Mouse (Mus musculus) MEL (cell line): ENCODE results near the gene Wasl. TPM values are rescaled to one million over a fixed set of nuclear protein-coding genes. Genes with fewer than 3 reads are reported as not detected.

Experiments
- DNase-seq: peaks from one replicate; pipeline ENCODE4 v3.0.0; 2011; ENCODE audit warnings: low read depth, low spot score
- H3K27ac ChIP-seq: 2 replicates; pipeline ENCODE4 v1.5.1; 2012; ENCODE audit warnings: low read depth, mild to moderate bottlenecking, control low read depth, low read length, moderate library complexity; ENCODE audit not compliant: control insufficient read depth
- H3K27me3 ChIP-seq, 2 experiments: fragments of 150-350 bp in 1 of 2; sonication (generic) in 1 of 2; 2 replicates each; pipeline ENCODE4 v1.6.1; 2012; ENCODE audit warnings: low read length in 2 of 2, mild to moderate bottlenecking in 2 of 2, improper control_type of control experiment in 1 of 2, moderate library complexity in 1 of 2; ENCODE audit not compliant: insufficient read depth in 2 of 2, control insufficient read depth in 1 of 2
- H3K36me3 ChIP-seq, 2 experiments: 2 replicates each; pipeline ENCODE4 v1.6.1; 2012 to 2014; ENCODE audit warnings: low read length in 2 of 2, improper control_type of control experiment in 1 of 2, inconsistent platforms in 1 of 2, mild to moderate bottlenecking in 1 of 2; ENCODE audit not compliant: insufficient read depth in 2 of 2, control insufficient read depth in 1 of 2
- H3K4me1 ChIP-seq, 2 experiments: fragments of 150-350 bp in 1 of 2; sonication (generic) in 1 of 2; 2 replicates each; pipeline ENCODE4 v1.6.1; 2012; ENCODE audit warnings: low read length in 2 of 2, improper control_type of control experiment in 1 of 2, mild to moderate bottlenecking in 1 of 2; ENCODE audit not compliant: insufficient read depth in 2 of 2, control insufficient read depth in 1 of 2
- H3K4me3 ChIP-seq, 2 experiments: fragments of 150-350 bp in 1 of 2; sonication (generic) in 1 of 2; 2 replicates each; pipeline ENCODE4 v1.5.1; 2012; ENCODE audit warnings: low read depth in 2 of 2, low read length in 2 of 2, mild to moderate bottlenecking in 2 of 2, moderate library complexity in 2 of 2, control low read depth in 1 of 2, improper control_type of control experiment in 1 of 2; ENCODE audit not compliant: control insufficient read depth in 1 of 2, insufficient read depth in 1 of 2
- H3K79me2 ChIP-seq: 2 replicates; pipeline ENCODE4 v1.6.1; 2012; ENCODE audit warnings: mild to moderate bottlenecking, low read length, moderate library complexity; ENCODE audit not compliant: control insufficient read depth, poor library complexity, insufficient read depth
- H3K9ac ChIP-seq: 2 replicates; pipeline ENCODE4 v1.6.1; 2012; ENCODE audit warnings: low read depth, mild to moderate bottlenecking, control low read depth, low read length, moderate library complexity; ENCODE audit not compliant: control insufficient read depth, poor library complexity, severe bottlenecking
- H3K9me3 ChIP-seq: fragments of 150-350 bp; sonication (generic); replicated peaks from 2 replicates; pipeline ENCODE4 v1.6.1; 2012; ENCODE audit warnings: mild to moderate bottlenecking, low read length, improper control_type of control experiment, moderate library complexity; ENCODE audit not compliant: insufficient read depth
- CHD2 ChIP-seq: IDR thresholded peaks from 2 replicates; pipeline ENCODE4 v1.6.1; 2011; ENCODE audit warnings: low read length, improper control_type of control experiment
- EP300 ChIP-seq, 2 experiments: IDR thresholded peaks; 2 replicates each; pipeline ENCODE4 v1.6.1; 2011; ENCODE audit warnings: improper control_type of control experiment in 2 of 2, low read length in 2 of 2, low read depth in 1 of 2, mild to moderate bottlenecking in 1 of 2
- GATA1 ChIP-seq: IDR thresholded peaks from 2 replicates; pipeline ENCODE4 v1.6.1; 2011; ENCODE audit warnings: low read depth, low read length, improper control_type of control experiment
- MAFK ChIP-seq: IDR thresholded peaks from 2 replicates; pipeline ENCODE4 v1.6.1; 2011; ENCODE audit warnings: low read depth, mild to moderate bottlenecking, low read length, improper control_type of control experiment, borderline replicate concordance
- MAX ChIP-seq: IDR thresholded peaks from 2 replicates; pipeline ENCODE4 v1.6.1; 2011; ENCODE audit warnings: low read length, improper control_type of control experiment
- MAZ ChIP-seq: IDR thresholded peaks from 2 replicates; pipeline ENCODE4 v1.6.1; 2012; ENCODE audit warnings: low read depth, mild to moderate bottlenecking, inconsistent platforms, low read length, improper control_type of control experiment
- NRF1 ChIP-seq: IDR thresholded peaks from 2 replicates; pipeline ENCODE4 v1.6.1; 2014; ENCODE audit warnings: low read depth, mild to moderate bottlenecking, inconsistent platforms, low read length, improper control_type of control experiment, moderate library complexity; ENCODE audit not compliant: poor library complexity, insufficient read depth, severe bottlenecking
- POLR2A ChIP-seq, 2 experiments: IDR thresholded peaks; 2 replicates each; pipeline ENCODE4 v1.6.1; 2011 to 2012; ENCODE audit warnings: low read length in 2 of 2, mild to moderate bottlenecking in 2 of 2, control low read depth in 1 of 2, improper control_type of control experiment in 1 of 2, low read depth in 1 of 2, moderate library complexity in 1 of 2; ENCODE audit not compliant: control insufficient read depth in 1 of 2, insufficient read depth in 1 of 2, poor library complexity in 1 of 2
- POLR2AphosphoS2 ChIP-seq: IDR thresholded peaks from 2 replicates; pipeline ENCODE4 v1.6.1; 2011; ENCODE audit warnings: low read length, improper control_type of control experiment
- POLR2AphosphoS5 ChIP-seq: IDR thresholded peaks from 2 replicates; pipeline ENCODE4 v1.6.1; 2012; ENCODE audit warnings: low read depth, borderline replicate concordance, mild to moderate bottlenecking, inconsistent platforms, low read length, moderate library complexity, mixed read lengths
- RCOR1 ChIP-seq: IDR thresholded peaks from 2 replicates; pipeline ENCODE4 v1.6.1; 2012; ENCODE audit warnings: low read depth, mild to moderate bottlenecking, inconsistent platforms, low read length, improper control_type of control experiment
- TBP ChIP-seq: IDR thresholded peaks from 2 replicates; pipeline ENCODE4 v1.8.0; 2011; ENCODE audit warnings: low read depth, low read length, improper control_type of control experiment
- USF1 ChIP-seq: IDR thresholded peaks from 2 replicates; pipeline ENCODE4 v1.6.1; 2014; ENCODE audit warnings: low read depth, mild to moderate bottlenecking, inconsistent platforms, low read length, improper control_type of control experiment, moderate library complexity
- USF2 ChIP-seq, 2 experiments: IDR thresholded peaks; 2 replicates each; pipeline ENCODE4 v1.6.1; 2011 to 2012; ENCODE audit warnings: improper control_type of control experiment in 2 of 2, low read length in 2 of 2, borderline replicate concordance in 1 of 2, inconsistent platforms in 1 of 2, low read depth in 1 of 2, mild to moderate bottlenecking in 1 of 2; ENCODE audit not compliant: insufficient read depth in 1 of 2
- ZC3H11A ChIP-seq: IDR thresholded peaks from 2 replicates; pipeline ENCODE4 v1.6.1; 2012; ENCODE audit warnings: low read depth, mild to moderate bottlenecking, inconsistent platforms, low read length, improper control_type of control experiment
- ZKSCAN1 ChIP-seq: IDR thresholded peaks from 2 replicates; pipeline ENCODE4 v1.6.1; 2012; ENCODE audit warnings: low read depth, mild to moderate bottlenecking, inconsistent platforms, low read length, improper control_type of control experiment, moderate library complexity
- ZMIZ1 ChIP-seq: IDR thresholded peaks from 2 replicates; pipeline ENCODE4 v1.6.1; 2012; ENCODE audit warnings: low read depth, mild to moderate bottlenecking, inconsistent platforms, low read length, improper control_type of control experiment, moderate library complexity
- polyA plus RNA-seq, 2 experiments: library from polyadenylated mRNA; stranded (reverse) in 1 of 2; unstranded in 1 of 2; fragments of >175 nt in 1 of 2; fragments of >200 nt in 1 of 2; gene quantifications; 2 replicates each; pipeline versions ENCODE4 v1.2.1 to v1.2.4; 2012; ENCODE audit warnings: low replicate concordance in 2 of 2, low read depth in 1 of 2; ENCODE audit not compliant: insufficient read length in 2 of 2, insufficient read depth in 1 of 2, missing spikeins in 1 of 2
- total RNA-seq: library from RNA; depleted of rRNA; stranded (reverse); fragments of 300-350 nt; gene quantifications from 2 replicates; pipeline ENCODE4 v1.2.3, GENCODE M21; 2012

Gene Wasl
- total and polyA plus RNA-seq, 3 experiments = 4.3 to 33.3 (median 9.5) TPM

DNA sequence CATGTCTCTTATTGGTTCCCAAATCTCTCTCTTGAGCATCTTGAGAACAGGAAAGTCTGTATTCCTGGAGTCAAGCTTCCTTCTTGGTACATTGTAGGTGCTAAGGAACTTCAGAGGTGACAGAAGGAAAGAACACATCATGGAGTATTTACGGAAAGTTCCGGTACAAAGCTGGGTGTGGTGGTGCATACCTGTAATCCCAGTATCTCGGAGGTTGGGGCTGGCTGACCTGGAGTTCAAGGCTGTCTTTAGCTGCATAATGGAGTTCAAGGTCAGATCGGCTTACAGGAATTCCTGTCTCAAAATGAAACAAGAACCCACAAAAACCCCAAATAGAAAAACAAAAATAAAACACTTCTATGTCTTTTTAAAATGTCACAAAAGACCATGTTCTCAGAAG lies 31.3 kb upstream of the Wasl start:
- H3K27me3 ChIP-seq = no peaks in the 10 kb centered on the region; a peak in 2 of 4 replicates
- TF ChIP-seq TBP (no peak), MAFK (no peak), ZC3H11A (no peak), MAX (no peak), POLR2AphosphoS5 (no peak)
- H3K79me2 ChIP-seq = no peaks in the 10 kb centered on the region
- no peak overlapping the region for H3K4me3 ChIP-seq
- no peaks in the 10 kb centered on the region for H3K36me3 ChIP-seq
- H3K4me1 ChIP-seq = no peaks in the 10 kb centered on the region
- H3K9me3 ChIP-seq = no peaks in the 10 kb centered on the region
- no peak overlapping the region for H3K27ac ChIP-seq
- no peak overlapping the region for H3K9ac ChIP-seq
- no peak for DNase-seq

DNA sequence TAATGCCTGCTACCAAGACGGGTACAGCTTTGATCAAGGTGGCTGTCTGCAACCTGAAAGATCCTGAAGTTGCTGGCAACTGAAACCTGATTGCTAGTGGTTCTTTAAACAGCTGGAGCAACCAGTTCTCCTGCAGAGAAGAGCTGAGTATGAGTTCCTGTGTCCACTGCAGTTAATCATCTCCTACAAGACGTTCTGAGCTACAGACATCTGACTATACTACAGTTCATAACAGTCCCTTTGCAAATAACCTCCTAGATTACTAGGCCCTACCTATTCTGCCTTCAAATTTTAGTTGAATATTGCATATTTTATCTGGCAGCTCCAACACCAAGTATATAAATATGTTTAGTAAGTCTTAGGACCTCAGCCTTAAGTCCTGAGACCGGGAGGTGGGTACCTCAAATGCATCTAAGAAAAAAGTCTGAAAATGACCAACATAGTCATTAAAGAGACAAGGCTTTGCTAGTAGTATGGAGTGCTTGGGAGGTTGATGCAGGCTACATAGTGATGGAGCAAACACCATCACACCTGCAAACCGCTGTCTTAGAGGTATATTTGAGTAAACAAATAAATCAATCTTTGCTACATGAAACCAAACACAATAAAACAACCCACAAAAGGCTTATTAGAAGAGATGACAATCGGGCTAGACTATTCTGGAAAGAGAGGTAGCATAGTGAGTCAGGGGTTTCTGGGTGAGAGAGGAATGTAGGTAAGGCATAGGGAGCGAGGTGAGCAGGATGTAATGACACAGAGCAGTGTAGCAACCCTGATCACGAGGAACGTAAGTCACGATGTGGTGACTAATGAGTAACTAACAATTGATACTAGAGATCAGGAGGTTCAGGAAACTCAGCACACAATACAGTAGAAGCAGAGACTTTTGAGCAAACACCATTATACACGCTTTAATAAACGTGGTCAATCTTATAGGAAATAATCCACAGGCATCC lies 29.9 kb upstream of the Wasl start:
- no peaks in the 10 kb centered on the region for H3K9me3 ChIP-seq
- H3K9ac ChIP-seq = no peak overlapping the region
- H3K27ac ChIP-seq = no peak overlapping the region
- TF ChIP-seq GATA1 = no peak
- no peak for TF ChIP-seq CHD2
- no peak for TF ChIP-seq EP300 (IDR thresholded peaks at IDR 0.05; ENCODE audit: low read depth in 1 of 2, low read length in 2 of 2)
- TF ChIP-seq NRF1 = no peak
- TF ChIP-seq POLR2AphosphoS2 = no peak
- no peak for TF ChIP-seq ZMIZ1
- DNase-seq = no peak
- H3K79me2 ChIP-seq = no peaks in the 10 kb centered on the region
- H3K27me3 ChIP-seq = no peaks in the 10 kb centered on the region; a peak in 1 of 4 replicates
- H3K4me3 ChIP-seq = no peak overlapping the region
- no peaks in the 10 kb centered on the region for H3K4me1 ChIP-seq
- H3K36me3 ChIP-seq = no peaks in the 10 kb centered on the region

DNA sequence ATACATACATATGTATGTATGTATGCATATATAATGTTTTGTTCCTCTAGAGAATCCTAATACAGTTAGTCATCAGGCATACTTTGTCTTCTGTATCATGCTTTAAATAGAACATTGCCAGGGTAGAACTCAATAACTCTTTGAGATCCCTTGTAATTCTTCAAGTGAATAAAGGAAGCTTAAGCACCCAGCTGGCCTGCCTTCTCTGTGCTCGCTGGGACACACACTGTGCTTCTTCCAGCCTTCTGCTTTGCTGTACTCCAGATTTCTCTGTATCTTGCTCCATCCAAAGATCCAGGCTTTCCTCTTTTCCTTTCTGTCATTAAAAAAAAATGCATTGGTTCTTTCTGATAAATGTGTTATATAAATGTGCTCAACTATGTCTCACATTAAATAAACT lies 23.1 kb upstream of the Wasl start:
- Histone ChIP-seq H3K9me3 (no peaks in the 10 kb centered on the region), H3K27ac (no peak overlapping the region), H3K4me1 (no peaks in the 10 kb centered on the region), H3K4me3 (no peak overlapping the region), H3K79me2 (no peaks in the 10 kb centered on the region), H3K27me3 (no peaks in the 10 kb centered on the region), H3K9ac (no peak overlapping the region), H3K36me3 (no peaks in the 10 kb centered on the region)
- TF ChIP-seq RCOR1 (no peak), ZMIZ1 (no peak), NRF1 (no peak), USF1 (no peak), MAZ (no peak), MAFK (no peak), USF2 (IDR thresholded peaks at IDR 0.05; ENCODE audit: borderline replicate concordance in 1 of 2, insufficient read depth in 1 of 2, low read depth in 1 of 2, low read length in 2 of 2) (no peak), ZKSCAN1 (no peak), POLR2A (IDR thresholded peaks at IDR 0.05; ENCODE audit: control insufficient read depth in 1 of 2, insufficient read depth in 1 of 2, low read depth in 1 of 2, low read length in 2 of 2, poor library complexity in 1 of 2) (no peak)
- no peak for DNase-seq
